Mouse (Mus musculus): ENCODE data around the gene Tuba3a. TPM values are rescaled to one million over a fixed set of nuclear protein-coding genes. Genes with fewer than 3 reads are reported as not detected.

Tuba3a gene
- not detected for total RNA-seq (2021)
- long read RNA-seq, experiment 1 = 0 reads
- long read RNA-seq, experiment 2 = 0 reads

DNA sequence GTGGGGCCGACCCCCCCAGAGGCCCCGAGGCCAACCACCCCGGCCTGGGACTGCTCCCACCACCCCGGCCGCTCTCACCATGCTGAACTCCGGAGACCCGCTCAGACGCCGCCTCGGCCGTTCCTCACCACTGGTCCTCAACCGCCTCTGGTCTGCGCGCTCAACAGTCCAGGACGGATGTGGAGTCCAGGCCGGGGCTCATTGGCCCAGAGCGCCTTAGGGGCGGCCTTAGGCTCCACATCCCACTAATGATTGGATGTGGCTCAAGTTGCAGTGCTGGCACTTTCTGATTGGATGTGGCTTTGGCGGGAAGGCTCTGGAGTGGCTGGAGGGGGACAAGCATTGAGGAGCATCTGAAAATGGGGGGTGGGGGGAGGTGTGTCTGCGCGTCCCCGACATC is at the start of gene Tuba3a:
Tuba3a (minus strand) TSS at position 153 of the 400 bp plus-strand sequence.
- no peak for TF ChIP-seq CTCF (IDR thresholded peaks at IDR 0.05)
- DNase-seq (ENCODE audit: extremely low spot score in 1 of 2, low spot score in 2 of 2) = no peak
- no peak within 1 kb of the TSS for H3K4me3 ChIP-seq
- H3K27ac ChIP-seq = no peak within 1 kb of the TSS
- intact Hi-C loops (cut with DNase I) = no loop called here

DNA sequence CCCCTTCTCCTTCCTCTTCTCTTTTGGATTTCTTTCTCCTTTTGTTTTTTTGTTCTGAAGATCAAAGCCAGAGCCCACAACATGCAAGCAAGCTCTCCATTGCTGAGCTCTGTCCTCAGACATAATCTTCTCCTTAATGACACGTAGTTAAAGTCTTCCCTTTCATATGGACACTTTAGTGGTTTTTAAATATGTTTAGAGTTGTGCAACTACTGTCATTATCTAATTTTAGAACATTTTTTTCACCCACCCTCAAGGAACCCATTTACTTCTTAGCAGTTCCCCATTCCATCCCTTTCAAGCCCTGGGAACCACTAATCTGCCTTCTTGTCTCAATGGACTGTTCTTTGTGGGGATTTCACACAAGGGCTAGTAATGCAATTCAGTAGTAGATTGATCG is 48.5 kb upstream of the Tuba3a start:
- DNase-seq (ENCODE audit: extremely low spot score in 1 of 2, low spot score in 2 of 2) = no peak
- intact Hi-C loops (cut with DNase I) = no loop called here
- no peak for TF ChIP-seq CTCF (IDR thresholded peaks at IDR 0.05)
- Histone ChIP-seq H3K27ac (no peak overlapping the region), H3K4me3 (no peak overlapping the region)

DNA sequence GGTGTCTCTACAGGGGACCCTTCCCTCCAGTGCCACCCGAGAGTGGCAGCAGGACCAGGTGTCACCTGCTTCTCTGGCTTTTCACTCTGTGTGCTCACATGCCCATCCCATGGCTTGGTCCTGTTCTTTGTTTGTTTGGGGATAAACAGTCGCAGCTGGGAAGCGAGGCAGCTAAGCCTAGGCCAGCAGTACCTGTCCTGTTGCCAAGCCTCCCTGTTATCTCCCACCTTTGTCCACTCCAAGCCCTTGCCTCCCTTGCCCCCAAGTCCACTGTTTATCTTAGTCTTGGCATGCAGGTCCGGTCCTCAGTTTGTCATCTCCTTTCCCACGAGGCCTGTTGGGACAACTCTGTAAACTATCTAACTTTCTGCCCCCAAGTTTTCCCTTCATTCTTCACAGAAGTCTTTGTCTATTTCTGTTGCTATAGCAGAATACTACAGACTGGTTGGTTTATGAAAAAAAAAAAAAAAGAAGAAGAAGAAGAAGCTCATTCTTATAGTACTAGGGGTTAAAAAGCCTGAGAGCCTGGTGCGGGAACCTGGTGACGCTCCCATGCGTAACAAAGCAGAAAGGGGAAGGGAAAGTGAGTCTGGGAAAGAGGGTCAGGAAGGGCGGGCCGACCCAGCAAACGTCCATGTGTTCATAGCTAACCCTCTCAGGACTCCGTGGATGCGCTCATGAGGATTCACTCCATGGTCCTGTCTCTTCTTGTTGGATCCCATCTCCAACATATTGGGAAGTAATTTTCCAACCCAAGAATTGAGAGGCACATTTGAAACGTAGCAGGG is 47.5 kb upstream of the Tuba3a start:
- intact Hi-C loops (cut with DNase I) = no loop called here
- no peak for DNase-seq (ENCODE audit: extremely low spot score in 1 of 2, low spot score in 2 of 2)
- Histone ChIP-seq H3K27ac (no peak overlapping the region), H3K4me3 (no peak overlapping the region)
- TF ChIP-seq CTCF (IDR thresholded peaks at IDR 0.05) = no peak

DNA sequence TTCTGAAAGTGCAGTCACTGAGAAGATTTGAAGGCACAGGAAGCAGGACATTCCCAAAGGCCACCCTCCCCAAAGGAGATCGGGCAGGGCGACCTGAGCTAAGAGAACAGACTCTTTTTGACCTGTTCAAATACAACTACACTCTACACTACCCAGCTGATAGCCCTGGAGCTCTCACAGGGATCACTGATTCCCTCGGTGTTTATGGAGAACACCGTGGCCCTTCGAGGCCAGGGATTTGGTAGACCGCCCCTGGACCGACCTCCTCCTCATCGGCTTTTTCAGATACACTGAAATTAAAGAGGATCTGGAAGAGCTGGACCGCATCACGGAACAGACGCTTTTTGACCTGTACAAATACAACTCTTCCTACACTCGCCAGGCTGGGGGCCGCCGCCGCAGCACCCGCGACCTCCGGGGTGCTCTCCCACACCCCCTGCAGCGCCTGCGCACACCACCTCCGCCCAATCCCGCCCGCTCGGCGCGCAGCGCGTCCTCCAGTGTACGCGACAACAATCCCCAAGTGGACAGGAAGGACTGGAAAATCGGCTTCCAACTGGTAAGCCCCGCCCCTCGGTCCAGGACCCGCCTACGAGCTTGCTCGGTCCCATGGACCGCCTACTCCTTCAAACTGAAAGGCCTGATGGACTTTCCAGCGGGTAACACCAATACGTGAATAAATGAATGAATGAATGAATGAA is 44.9 kb upstream of the Tuba3a start:
- Histone ChIP-seq H3K27ac (peak overlapping the region; percentile 52), H3K4me3 (peak overlapping the region; percentile 64)
- intact Hi-C loops (cut with DNase I) = no loop called here
- peak; percentile 71 to 74 for DNase-seq (ENCODE audit: extremely low spot score in 1 of 2, low spot score in 2 of 2)
- no peak; the same call in 1 of the 2 replicates for TF ChIP-seq CTCF (IDR thresholded peaks at IDR 0.05)

DNA sequence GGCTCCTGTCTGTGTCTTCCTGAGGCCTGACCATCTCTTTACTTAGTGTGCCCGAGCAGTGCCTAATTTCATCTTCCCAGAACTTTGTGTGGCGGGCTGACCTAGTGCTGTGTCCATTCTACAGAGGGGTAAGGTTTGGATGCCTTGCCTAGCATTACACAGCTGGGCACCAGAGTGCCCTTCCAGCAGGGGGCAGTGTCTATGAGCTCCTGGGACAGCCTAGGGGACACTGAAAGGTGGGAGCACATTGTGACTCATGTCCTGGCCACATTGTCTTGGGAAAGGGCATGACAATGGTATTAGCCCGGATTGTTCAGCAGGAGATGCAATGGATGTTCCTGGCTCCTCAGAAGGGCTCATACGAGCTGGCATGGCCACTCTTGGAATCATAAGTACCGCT is 42.4 kb upstream of the Tuba3a start:
- intact Hi-C loops (cut with DNase I) = no loop called here

DNA sequence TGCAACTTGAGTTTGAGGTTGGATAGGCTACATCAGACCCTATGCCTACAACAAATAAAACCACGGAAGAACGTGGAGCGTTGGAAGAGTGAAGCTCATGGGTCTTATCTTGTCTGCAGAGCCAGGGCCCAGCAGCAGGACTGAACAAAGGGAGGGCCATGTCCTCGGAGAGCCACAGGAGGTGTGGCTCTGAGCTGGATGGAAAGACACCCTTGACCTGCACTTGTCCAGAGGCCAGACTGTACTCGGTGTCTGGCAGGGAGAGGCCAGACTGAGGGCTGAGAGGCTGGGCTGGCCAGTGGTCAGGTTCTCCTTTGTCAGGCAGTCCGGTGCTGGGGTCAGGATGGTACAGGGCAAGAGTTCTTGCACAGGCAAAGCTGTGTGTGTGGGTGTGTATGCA is 39.5 kb upstream of the Tuba3a start:
- intact Hi-C loops (cut with DNase I) = no loop called here
- no peak overlapping the region for H3K27ac ChIP-seq
- H3K4me3 ChIP-seq = no peak overlapping the region
- TF ChIP-seq CTCF (IDR thresholded peaks at IDR 0.05) = no peak
- no peak for DNase-seq (ENCODE audit: extremely low spot score in 1 of 2, low spot score in 2 of 2)

More for the DNA sequence above, 42.4 kb upstream of the Tuba3a start:
- no peak overlapping the region for H3K27ac ChIP-seq
- H3K4me3 ChIP-seq = no peak overlapping the region
- TF ChIP-seq CTCF (IDR thresholded peaks at IDR 0.05) = peak; percentile 51
- DNase-seq (ENCODE audit: extremely low spot score in 1 of 2, low spot score in 2 of 2) = no peak

DNA sequence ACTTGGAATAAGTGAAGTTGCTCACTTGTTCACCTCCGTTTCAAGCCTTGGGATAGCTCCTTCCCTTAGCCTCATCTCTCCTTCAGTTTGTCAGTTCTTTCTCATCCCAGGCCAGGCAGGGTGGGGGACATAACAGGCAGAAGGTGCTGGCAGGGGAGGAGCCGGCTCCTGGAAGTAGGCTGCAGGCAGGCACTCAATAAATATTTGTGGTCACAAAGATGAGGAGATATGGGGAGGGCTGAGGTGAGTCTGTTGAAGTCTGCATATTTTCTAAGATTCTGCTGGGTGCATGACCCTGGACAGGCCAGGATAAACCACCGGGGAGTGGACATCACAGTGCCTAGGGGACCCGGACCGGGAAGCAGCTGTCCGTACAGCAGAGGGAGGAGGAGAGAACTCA is 37.7 kb upstream of the Tuba3a start:
- DNase-seq (ENCODE audit: extremely low spot score in 1 of 2, low spot score in 2 of 2) = no peak
- H3K27ac ChIP-seq = no peak overlapping the region
- intact Hi-C loops (cut with DNase I) = no loop called here
- no peak for TF ChIP-seq CTCF (IDR thresholded peaks at IDR 0.05)
- no peak overlapping the region for H3K4me3 ChIP-seq

GRCm38 (mm10) chr6:125322794-125323193 is 37.0 kb upstream of the Tuba3a start:
- Histone ChIP-seq H3K27ac (no peak overlapping the region), H3K4me3 (no peak overlapping the region)
- intact Hi-C loops (cut with DNase I) = no loop called here
- DNase-seq (ENCODE audit: extremely low spot score in 1 of 2, low spot score in 2 of 2) = no peak
- no peak for TF ChIP-seq CTCF (IDR thresholded peaks at IDR 0.05)

DNA sequence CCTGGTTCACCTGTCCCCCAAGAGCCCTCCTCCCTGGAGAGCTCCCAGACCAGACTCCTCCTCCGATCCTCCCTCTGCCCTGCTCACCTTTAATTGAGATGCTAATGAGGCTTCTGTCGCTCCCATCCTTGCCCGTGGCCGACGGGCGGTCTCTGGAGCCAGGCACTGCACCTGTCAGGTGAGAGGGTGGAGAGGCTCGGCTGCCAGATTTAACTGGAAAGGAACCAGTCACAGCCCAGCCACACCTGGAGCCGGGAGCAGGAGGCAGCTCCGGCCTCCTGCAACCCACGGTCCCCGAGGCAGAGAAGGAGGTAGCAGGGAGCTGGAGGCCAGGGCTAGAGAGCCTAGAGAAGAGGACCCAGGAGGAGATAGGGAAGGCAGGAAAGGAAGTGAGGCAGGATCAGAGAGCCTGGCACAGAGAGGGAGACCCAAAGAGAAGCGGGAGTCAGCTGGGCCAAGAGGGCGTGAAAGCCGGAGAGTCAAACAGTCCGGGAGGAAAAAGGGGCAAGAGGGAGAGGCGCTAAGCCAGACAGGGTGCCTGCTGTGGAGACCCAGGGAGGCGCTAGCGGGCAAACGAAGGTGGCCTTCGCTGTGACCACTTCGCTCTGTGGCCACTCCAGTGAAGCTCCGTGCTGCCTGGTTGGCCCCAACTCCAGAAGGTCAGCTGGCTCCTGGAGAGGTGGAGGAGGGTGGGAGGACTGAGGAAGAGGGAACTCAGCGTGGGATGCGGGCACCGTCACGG is 35.4 kb upstream of the Tuba3a start:
- no peak overlapping the region for H3K27ac ChIP-seq
- intact Hi-C loops (cut with DNase I) = no loop called here
- TF ChIP-seq CTCF (IDR thresholded peaks at IDR 0.05) = no peak
- DNase-seq (ENCODE audit: extremely low spot score in 1 of 2, low spot score in 2 of 2) = peak in 1 of 2 experiments; percentile 22
- H3K4me3 ChIP-seq = no peak overlapping the region

DNA sequence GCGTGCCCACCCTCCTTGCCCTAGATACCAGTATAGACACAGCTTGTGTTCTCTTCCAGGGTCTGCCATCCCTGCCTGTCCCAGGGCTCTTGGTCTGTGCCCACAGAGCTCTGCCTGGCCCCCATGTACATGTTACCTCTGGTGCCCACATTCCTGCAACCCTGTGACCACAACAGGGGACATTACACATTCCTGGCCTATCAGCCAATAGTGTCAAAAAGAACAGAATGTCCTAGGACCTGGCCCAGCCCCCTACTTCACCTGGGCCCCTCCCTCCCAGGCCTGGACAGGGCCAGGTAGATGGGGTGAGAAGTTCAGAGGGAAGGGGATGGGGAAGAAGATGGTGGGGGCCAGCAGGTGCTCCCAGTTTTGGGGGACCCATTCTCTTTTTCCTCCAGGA is 34.5 kb upstream of the Tuba3a start, which contains the start of gene Scnn1a:
Scnn1a (plus strand) TSS at position 337 of the 400 bp plus-strand sequence.
- no peak within 1 kb of the TSS for H3K27ac ChIP-seq
- no peak for DNase-seq (ENCODE audit: extremely low spot score in 1 of 2, low spot score in 2 of 2)
- intact Hi-C loops (cut with DNase I) = no loop called here
- no peak within 1 kb of the TSS for H3K4me3 ChIP-seq
- no peak for TF ChIP-seq CTCF (IDR thresholded peaks at IDR 0.05)

- intact Hi-C loops (cut with DNase I) = no loop called here
- no peak for TF ChIP-seq CTCF (IDR thresholded peaks at IDR 0.05)
- Histone ChIP-seq H3K4me3 (no peak overlapping the region), H3K27ac (no peak overlapping the region)
- no peak for DNase-seq (ENCODE audit: extremely low spot score in 1 of 2, low spot score in 2 of 2)
Observed at GRCm38 (mm10) chr6:125319919-125320296, 34.1 kb upstream of the Tuba3a start.
